Mouse (Mus musculus): ENCODE measurements around the gene Nprl3.
"Not testable (repeated sequence)": the region's sequence is repeated elsewhere in the genome, so short reads cannot be mapped to it uniquely, and the experiment has no call there.

Gene Nprl3

DNA sequence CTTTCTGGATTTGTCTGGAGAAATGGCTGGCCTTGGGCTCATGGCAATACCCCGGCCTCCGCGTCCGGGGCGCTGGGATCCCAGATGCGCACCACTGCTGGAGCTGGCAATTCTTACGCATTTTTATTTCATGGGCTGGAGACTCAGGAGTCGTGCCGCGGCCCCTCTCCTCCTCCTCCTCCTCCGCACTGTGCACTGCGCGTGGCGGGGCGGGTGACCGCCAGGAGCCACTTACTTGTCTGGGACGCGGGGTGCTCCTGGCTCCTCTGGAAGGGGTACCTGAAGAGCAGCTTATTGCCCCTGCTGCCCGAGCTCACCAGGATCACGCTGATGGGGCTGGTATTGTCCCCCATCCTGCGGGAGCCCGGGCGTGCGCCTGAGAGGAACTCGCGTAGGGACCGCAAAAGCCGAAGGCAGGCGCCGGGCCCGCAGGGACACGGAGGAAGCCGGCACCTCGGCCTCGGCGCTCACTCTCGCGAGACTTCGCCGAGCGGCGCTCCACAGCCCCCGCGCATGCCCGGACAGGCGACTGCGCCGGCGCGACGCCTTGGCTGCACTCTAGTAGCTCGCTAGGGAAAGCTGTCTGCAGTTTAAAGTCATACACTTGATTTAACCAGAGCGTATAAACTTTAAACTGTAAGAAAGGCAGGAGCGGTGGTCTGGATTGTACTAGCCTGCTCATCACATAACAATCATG lies at the start of gene Nprl3:
Gene Nprl3 (minus strand): TSS at position 520 of the 697 bp plus-strand sequence.
- DNase-seq (ENCODE audit: low spot score) = peak; percentile 97

GRCm38 (mm10) chr11:32316009-32316408 lies 48.5 kb upstream of the Nprl3 start:
- DNase-seq (ENCODE audit: low spot score) = no peak

GRCm38 (mm10) chr11:32309928-32310327 lies 42.4 kb upstream of the Nprl3 start:
- DNase-seq (ENCODE audit: low spot score) = no peak

- DNase-seq (ENCODE audit: low spot score) = no peak
Observed at GRCm38 (mm10) chr11:32309446-32309845, 41.9 kb upstream of the Nprl3 start.

GRCm38 (mm10) chr11:32307006-32307405 lies 39.5 kb upstream of the Nprl3 start:
- no peak for DNase-seq (ENCODE audit: low spot score)

- DNase-seq (ENCODE audit: low spot score) = no peak
Observed at GRCm38 (mm10) chr11:32303455-32303854, 35.9 kb upstream of the Nprl3 start.

DNA sequence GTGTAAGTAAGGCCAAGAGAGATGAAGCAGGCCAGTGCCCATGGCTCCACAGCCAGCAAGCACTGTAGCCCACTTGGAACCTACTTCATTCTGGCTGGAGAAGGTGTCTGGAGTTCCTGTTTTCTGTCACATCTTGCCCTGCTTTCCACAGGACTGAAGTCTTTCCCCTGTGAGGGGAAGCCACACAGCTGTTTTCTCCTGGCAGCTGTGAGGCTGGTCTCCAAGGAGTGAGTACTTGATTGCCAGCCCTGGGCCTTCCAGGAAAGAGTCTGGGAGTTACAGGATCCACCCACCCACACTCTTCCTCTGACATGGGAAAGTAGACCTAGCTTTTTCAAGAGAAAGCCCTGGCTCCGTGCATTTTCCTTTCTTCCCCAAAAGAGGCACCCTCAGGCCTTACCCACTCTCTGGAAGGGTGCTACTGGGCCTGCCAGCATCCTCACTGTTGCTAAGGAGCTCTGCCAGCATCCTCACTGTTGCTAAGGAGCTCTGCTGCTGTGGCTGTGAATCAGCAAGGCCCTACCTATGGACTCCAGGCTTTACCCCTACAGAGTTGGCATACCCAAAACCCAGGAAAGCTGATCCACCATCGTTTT lies 35.4 kb upstream of the Nprl3 start:
- no peak for DNase-seq (ENCODE audit: low spot score)

DNA sequence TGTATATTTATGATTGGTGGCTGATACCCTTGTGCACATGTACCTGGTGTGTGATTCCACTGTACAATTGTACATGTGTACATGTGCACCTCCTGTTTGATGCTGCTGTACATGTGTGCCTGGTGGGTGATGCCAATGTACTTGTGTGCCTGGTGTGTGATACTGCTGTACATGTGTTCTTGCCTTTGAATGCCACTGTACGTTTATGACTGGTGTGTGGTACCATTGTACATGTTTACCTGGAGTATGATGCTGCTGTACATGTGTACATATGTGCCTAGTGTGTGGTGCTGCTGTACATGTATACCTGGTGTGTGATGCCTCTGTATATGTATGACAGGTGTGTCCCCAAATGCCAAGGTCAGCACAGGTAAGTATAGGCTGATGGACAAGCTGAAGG lies 34.0 kb upstream of the Nprl3 start:
- no peak for DNase-seq (ENCODE audit: low spot score)

GRCm38 (mm10) chr11:32300279-32301267 lies 33.1 kb upstream of the Nprl3 start:
- no peak for DNase-seq (ENCODE audit: low spot score)

DNA sequence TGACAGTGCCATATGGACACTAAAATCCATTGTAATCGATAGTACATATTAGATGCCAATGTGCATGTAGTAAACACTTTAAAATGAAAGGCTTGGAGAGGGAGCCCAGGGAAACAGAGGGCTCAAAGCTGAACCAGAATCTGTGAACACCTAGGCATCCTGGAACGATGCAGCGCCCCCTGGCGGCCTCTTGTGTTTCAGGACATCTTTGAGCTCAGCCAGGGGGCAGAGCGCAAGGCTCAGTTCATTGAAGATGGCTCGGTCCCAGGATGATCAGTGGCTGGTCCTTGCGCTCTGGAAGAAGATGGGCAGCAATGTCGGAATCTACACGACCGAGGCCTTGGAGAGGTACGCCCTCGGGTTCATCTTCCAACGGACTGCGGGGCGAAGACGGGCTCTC lies 32.4 kb upstream of the Nprl3 start, which contains the start of gene Hbq1a:
Gene Hbq1a (plus strand): TSS at position 205 of the 400 bp plus-strand sequence.
- DNase-seq (ENCODE audit: low spot score) = peak; percentile 52

- DNase-seq (ENCODE audit: low spot score) = no peak
Observed at GRCm38 (mm10) chr11:32298532-32298918, 31.0 kb upstream of the Nprl3 start.

- no peak for DNase-seq (ENCODE audit: low spot score)
Observed at GRCm38 (mm10) chr11:32297866-32298531, 30.5 kb upstream of the Nprl3 start.

- not testable (repeated sequence) for DNase-seq (ENCODE audit: low spot score)
Observed at GRCm38 (mm10) chr11:32297417-32297816, 29.9 kb upstream of the Nprl3 start.

DNA sequence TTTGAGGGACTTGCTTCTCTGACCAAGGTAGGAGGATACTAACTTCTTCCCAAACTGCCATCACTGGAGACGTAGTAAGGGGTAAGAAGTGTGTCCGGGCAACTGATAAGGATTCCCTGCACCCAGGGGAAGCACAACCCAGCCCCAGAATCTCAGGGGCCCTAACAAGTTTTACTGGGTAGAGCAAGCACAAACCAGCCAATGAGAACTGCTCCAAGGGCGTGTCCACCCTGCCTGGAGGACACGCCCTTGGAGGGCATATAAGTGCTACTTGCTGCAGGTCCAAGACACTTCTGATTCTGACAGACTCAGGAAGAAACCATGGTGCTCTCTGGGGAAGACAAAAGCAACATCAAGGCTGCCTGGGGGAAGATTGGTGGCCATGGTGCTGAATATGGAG lies 28.7 kb upstream of the Nprl3 start, which contains the start of gene Hba-a2:
Gene Hba-a2 (plus strand): TSS at position 287 of the 400 bp plus-strand sequence.
- not testable (repeated sequence) for DNase-seq (ENCODE audit: low spot score)

- not testable (repeated sequence) for DNase-seq (ENCODE audit: low spot score)
Observed at GRCm38 (mm10) chr11:32293479-32293878, 26.0 kb upstream of the Nprl3 start.

- not testable (repeated sequence) for DNase-seq (ENCODE audit: low spot score)
Observed at GRCm38 (mm10) chr11:32292819-32293218, 25.3 kb upstream of the Nprl3 start.

GRCm38 (mm10) chr11:32287493-32287825 lies 20.0 kb upstream of the Nprl3 start:
- DNase-seq (ENCODE audit: low spot score) = no peak

- peak; percentile 75 for DNase-seq (ENCODE audit: low spot score)
Observed at GRCm38 (mm10) chr11:32286695-32287492, 19.4 kb upstream of the Nprl3 start, which contains the start of gene Hbq1b. TSS of gene Hbq1b (plus strand) at chr11:32286965.

DNA sequence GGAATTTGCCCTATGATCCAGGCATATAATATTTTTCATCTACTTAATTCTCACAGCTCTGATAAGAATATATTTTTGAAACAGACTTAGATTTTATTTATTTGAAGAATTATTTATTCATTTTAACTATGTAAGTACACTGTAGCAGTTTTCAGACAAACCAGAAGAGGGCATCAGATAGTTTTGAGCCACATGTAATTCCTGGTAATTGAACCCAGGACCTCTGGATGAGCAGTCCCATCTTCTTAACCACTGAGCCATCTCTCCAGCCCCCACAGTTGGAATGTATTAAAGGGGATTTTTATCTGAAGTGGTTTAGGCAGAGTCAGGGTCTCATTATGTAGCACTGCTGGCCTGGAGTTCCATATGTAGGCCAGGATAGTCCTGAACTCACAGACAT lies 18.4 kb upstream of the Nprl3 start:
- DNase-seq (ENCODE audit: low spot score) = not testable (repeated sequence)

DNA sequence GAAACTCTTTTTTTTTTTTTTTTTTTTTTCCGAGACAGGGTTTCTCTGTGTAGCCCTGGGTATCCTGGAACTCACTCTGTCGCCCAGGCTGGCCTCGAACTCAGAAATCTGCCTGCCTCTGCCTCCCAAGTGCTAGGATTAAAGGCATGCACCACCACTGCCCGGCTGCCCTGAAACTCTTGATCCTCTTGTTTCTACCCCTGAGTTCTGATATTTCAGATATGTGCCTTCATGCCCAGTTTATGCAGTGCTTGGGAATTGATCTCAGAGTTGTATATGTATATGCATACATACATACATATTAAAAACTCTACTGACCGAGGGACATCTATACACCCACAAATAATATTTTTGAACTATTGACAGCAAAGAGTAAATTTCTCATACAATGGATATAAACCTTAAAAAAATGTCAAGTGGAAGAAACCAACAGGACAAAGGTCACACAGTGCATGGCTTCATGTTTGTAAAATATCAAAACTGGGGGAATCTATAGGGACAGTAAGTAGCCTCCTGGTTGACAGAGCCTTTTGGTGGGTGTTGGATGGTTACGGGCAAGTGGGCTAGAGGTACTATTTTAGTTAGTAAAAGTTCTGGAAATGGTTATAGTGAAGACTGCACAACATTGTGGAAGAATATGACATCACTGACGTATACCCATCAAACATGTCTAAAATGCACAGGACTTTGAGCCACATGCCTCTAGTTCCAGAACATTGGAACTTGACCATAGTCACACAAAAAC lies 17.7 kb upstream of the Nprl3 start:
- DNase-seq (ENCODE audit: low spot score) = no peak
